Mouse (Mus musculus) embryonic facial prominence, embryonic 11.5 days (tissue): Measurements from ENCODE around the gene Rbm20. TPM values are rescaled to one million over a fixed set of nuclear protein-coding genes. Genes with fewer than 3 reads are reported as not detected.

Experiments used
- ATAC-seq: fragments of 200-750 bp; cut with Nextera tagmentation; replicated peaks from 2 replicates; pipeline ENCODE4 v1.8.0; 2017; ENCODE audit warnings: low read depth; ENCODE audit not compliant: insufficient number of reproducible peaks, low FRiP score, low TSS enrichment
- DNase-seq: peaks from one replicate; pipeline ENCODE4 v3.0.0-alpha.2; 2015; ENCODE audit warnings: low spot score
- H3K27ac ChIP-seq: fragments of 300-500 bp; sonication (generic); replicated peaks from 2 replicates; pipeline ENCODE4 v1.5.1; 2014; ENCODE audit warnings: mild to moderate bottlenecking, low read depth, low read length, control low read depth
- H3K27me3 ChIP-seq: fragments of 300-500 bp; sonication (generic); 2 replicates; pipeline ENCODE4 v1.6.1; 2014; ENCODE audit warnings: mild to moderate bottlenecking, low read length, moderate library complexity, mixed read lengths; ENCODE audit not compliant: control insufficient read depth, insufficient read depth
- H3K36me3 ChIP-seq: fragments of 300-500 bp; sonication (generic); replicated peaks from 2 replicates; pipeline ENCODE4 v1.6.1; 2014; ENCODE audit warnings: low read depth, mild to moderate bottlenecking, low read length, moderate library complexity, mixed read lengths; ENCODE audit not compliant: control insufficient read depth, insufficient read depth
- H3K4me1 ChIP-seq: fragments of 300-500 bp; sonication (generic); 2 replicates; pipeline ENCODE4 v1.6.1; 2014; ENCODE audit warnings: low read length, mixed read lengths; ENCODE audit not compliant: control insufficient read depth, insufficient read depth
- H3K4me2 ChIP-seq: fragments of 300-500 bp; sonication (generic); 2 replicates; pipeline ENCODE4 v1.6.1; 2014; ENCODE audit warnings: low read depth, mild to moderate bottlenecking, control low read depth, low read length, moderate library complexity
- H3K4me3 ChIP-seq: fragments of 300-500 bp; sonication (generic); 2 replicates; pipeline ENCODE4 v1.5.1; 2014; ENCODE audit warnings: low read depth, low read length, control low read depth
- H3K9ac ChIP-seq: fragments of 300-500 bp; sonication (generic); replicated peaks from 2 replicates; pipeline ENCODE4 v1.6.1; 2014; ENCODE audit warnings: mild to moderate bottlenecking, control low read depth, low read length
- H3K9me3 ChIP-seq: fragments of 300-500 bp; sonication (generic); replicated peaks from 2 replicates; pipeline ENCODE4 v1.6.1; 2016; ENCODE audit warnings: mild to moderate bottlenecking, low read length, inconsistent platforms, mixed read lengths; ENCODE audit not compliant: control insufficient read depth
- WGBS: fragments of 180-500 bp; shearing (Covaris S2); extraction: QIAGEN DNeasy Blood & Tissue Kit; methylation state at CpG from one replicate; pipeline ENCODE4 v1.1.7; 2014; 5-methylcytosine and 5-hydroxymethylcytosine counted together
- polyA plus RNA-seq: library from polyadenylated mRNA; unstranded; fragments of >200 nt; fragmentation: Nextera tagmentation; extraction: Ambion mirVana; gene quantifications from 2 replicates; pipeline ENCODE4 v1.2.1, GENCODE M21; 2014

Gene Rbm20
- polyA plus RNA-seq, 1 experiment from 2014 or later, result 1.1 TPM

DNA sequence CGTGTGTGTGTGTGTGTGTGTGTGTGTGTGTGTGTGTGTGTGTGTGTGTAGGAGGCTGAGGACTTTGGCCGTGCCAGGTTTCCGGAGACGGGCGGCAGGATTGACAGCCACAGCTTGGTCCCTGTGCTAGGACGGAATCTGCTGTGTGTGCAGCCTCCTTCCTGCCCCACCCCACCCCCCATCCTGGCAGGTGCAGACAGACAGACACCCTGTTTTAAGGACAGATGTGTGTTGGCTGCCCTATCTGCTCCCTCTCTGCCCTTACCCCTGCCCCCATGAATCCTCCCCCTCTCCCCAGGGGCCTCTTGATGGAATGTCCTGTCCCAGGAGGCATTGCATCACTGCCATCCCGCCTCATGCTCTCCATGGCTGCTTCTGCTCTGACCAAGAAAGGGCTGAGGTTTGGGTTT lies 77.3 kb downstream of the Rbm20 start:
- H3K9me3 ChIP-seq, result no peaks in the 10 kb centered on the region
- no peaks in the 10 kb centered on the region for H3K27me3 ChIP-seq
- H3K4me3 ChIP-seq, result no peak overlapping the region
- no peaks in the 10 kb centered on the region for H3K36me3 ChIP-seq
- no peaks in the 10 kb centered on the region for H3K4me1 ChIP-seq
- no peak overlapping the region for H3K9ac ChIP-seq
- no peak overlapping the region for H3K4me2 ChIP-seq
- no peak overlapping the region for H3K27ac ChIP-seq
- no peak for DNase-seq
- no peak for ATAC-seq
- 62% methylated on average over 7 of the region's 7 CpGs for WGBS

DNA sequence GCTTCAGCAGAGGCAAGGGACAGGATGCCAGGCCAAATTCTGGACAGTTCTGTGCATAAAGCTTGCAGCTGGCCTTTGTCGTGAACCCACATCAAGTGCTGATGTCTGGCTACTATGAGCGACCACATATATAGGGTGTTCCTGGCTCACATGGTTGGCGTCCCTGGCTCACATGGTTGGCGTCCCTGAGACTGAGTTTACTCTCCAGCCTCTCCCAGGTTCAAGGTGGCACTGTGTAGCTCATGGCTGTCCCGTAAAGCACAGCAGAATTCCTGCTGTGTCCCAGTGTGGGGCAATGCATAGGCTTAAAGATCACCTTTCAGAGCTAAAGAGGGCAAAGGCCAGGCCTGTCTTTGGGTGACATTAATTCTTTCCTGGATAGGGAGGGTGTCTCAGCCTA lies 78.2 kb downstream of the Rbm20 start:
- Histone ChIP-seq H3K4me3 (no peak overlapping the region), H3K27me3 (no peaks in the 10 kb centered on the region), H3K9me3 (no peaks in the 10 kb centered on the region), H3K36me3 (no peaks in the 10 kb centered on the region), H3K9ac (no peak overlapping the region), H3K4me1 (no peaks in the 10 kb centered on the region), H3K27ac (no peak overlapping the region), H3K4me2 (no peak overlapping the region)
- ATAC-seq (no peak), DNase-seq (no peak)
- 80% methylated on average over 5 of the region's 5 CpGs for WGBS

DNA sequence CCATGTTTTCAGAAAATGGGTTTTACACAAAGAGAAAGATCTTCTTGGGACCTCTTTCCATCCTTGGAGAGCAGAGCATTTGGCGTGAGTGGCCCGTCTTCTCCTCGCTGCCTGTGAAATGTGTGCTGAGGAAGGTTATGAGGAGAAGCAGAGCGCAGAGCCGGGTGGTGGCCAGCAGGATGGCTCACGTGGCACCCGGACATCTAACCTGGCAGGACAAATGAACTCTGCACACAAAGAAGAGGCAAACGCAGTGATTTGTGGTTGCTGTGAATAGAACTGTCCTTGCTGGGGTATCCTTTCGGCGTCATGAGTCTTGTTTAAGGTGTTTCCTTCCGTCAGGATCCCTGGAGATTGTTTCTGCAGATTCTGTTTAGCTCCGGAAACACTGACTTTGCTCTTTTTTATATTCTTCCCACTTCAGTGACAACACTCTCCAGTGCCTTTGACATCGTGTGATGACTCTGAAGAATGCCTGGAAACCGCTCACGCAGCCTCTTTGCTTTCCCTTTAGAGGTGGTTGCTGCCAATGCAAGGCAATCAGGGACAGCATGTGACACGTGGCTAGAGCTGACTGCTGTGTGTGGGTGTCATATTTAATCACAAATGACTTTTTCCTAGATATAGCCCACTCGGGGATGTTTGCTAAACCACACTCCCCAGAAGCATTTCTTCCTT lies 80.5 kb downstream of the Rbm20 start:
- Histone ChIP-seq H3K4me3 (no peak overlapping the region), H3K27me3 (no peaks in the 10 kb centered on the region), H3K9me3 (no peaks in the 10 kb centered on the region), H3K36me3 (no peaks in the 10 kb centered on the region), H3K27ac (no peak overlapping the region), H3K4me1 (no peaks in the 10 kb centered on the region), H3K9ac (no peak overlapping the region), H3K4me2 (no peak overlapping the region)
- 89% methylated on average over 17 of the region's 17 CpGs for WGBS
- DNase-seq, result no peak
- ATAC-seq, result no peak

DNA sequence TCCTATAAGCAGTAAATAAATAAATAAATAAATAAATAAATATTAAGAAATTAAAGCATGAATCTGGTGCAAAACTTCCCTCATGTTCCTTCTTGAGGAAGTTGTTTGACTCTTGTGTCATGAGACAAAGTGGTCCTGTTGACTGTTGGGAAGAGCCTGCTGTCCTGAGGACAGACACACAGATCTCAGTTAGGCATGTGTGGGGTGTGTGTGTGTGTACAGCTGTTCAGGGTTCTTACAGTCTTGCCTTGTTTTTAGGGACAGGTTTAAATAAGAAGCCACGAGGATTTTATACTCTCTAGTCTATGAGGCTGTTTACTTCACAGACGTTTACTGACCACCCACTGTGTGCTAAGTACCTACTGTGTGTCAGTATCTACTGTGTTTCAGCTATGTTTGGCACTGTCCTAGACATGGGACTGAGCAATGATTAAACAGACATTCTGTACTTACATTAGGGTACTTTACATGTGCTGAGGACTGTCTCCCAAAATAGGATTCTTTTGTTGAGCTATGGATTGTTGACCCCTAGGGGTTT lies 81.8 kb downstream of the Rbm20 start:
- ATAC-seq, result no peak
- 77% methylated on average over 2 of the region's 2 CpGs for WGBS
- Histone ChIP-seq H3K9me3 (no peaks in the 10 kb centered on the region), H3K27ac (no peak overlapping the region), H3K4me3 (no peak overlapping the region), H3K27me3 (no peaks in the 10 kb centered on the region), H3K36me3 (no peaks in the 10 kb centered on the region), H3K4me2 (no peak overlapping the region), H3K4me1 (no peaks in the 10 kb centered on the region), H3K9ac (no peak overlapping the region)
- DNase-seq, result no peak

DNA sequence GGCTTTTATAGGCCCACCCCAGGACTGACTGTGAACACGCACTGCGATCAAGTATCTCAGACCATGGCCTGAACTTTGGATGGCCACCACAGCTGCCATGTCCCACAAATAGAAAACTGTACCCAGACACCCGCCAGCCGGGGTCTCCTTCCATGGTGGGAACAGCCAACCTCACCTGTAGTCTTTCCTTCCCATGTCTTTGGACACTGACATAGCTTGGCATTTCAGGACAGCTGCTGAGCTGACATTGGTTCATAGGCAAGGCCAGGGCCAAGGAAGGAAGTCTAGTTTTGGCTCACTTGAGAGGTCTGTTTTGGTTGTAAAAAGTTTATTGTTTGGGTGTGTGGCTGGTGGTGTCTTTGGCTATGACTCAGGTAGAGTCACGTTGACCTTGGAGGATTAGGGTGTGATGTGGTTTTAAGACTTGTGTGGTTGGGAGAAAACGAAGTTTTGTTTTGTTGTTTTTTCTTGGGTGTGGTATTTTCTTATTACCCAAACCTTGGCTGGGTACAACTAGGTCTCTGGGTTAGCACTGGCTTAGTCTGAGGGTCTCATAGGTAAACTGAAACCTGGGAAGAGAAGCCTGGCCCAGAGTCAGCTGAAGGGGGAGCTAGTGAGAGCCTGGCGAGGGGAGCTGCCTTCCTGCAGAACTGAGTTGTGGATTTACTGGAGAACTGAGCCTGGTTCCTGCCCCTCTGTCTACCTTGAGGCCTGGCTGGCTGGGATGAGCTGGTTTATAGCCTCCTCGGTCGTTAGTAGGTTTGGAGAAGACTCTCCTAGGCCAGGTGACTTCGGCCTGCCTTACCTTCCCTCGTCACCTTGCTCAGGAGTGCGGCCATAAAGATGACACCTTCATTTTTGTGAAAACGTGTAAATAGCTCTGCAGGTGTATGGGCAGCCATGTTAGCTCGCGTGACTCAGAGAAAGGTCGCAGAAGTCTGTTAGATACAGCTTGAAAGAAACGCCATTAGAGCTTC lies 83.3 kb downstream of the Rbm20 start:
- H3K4me2 ChIP-seq, result no peak overlapping the region
- no peak overlapping the region for H3K9ac ChIP-seq
- ATAC-seq, result no peak
- 83% methylated on average over 17 of the region's 17 CpGs for WGBS
- no peaks in the 10 kb centered on the region for H3K36me3 ChIP-seq
- H3K4me1 ChIP-seq, result no peaks in the 10 kb centered on the region
- H3K27me3 ChIP-seq, result no peaks in the 10 kb centered on the region
- no peak overlapping the region for H3K27ac ChIP-seq
- H3K4me3 ChIP-seq, result no peak overlapping the region
- DNase-seq, result no peak
- H3K9me3 ChIP-seq, result no peaks in the 10 kb centered on the region

DNA sequence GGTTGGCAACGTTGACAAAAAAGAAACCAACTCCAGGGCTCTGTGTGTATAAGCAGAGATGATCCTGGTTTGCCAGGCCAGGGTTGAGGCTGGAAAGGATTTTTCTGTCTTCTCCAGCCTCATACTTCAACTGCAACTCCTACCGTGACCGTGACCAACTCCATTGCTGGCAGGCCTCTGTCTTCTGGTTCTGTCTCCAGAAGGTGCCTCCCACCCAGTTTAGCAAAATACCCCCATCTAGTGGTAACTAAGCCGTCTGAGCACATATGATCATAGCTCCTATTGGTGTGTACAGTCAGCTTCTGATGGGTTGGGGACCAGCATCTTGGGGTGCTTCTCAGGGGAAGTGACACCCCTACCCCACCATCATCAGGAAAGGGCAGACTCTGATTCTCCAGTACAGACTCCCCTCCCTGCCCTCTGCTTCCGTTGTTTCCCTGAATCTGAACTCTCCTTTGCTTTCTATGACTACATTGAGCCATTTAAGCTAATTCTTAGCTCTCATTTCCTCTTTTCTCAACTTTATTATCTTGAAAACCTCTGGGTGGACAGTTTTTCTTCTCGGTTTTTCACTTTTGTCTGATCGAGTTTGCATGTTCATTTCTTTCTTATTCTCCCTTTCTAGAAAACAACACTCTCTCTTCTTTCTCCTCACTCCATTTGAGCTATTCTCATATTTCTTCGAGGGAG lies 85.8 kb downstream of the Rbm20 start:
- 70% methylated on average over 8 of the region's 8 CpGs for WGBS
- DNase-seq, result peak; percentile 48
- H3K4me1 ChIP-seq, result no peaks in the 10 kb centered on the region

DNA sequence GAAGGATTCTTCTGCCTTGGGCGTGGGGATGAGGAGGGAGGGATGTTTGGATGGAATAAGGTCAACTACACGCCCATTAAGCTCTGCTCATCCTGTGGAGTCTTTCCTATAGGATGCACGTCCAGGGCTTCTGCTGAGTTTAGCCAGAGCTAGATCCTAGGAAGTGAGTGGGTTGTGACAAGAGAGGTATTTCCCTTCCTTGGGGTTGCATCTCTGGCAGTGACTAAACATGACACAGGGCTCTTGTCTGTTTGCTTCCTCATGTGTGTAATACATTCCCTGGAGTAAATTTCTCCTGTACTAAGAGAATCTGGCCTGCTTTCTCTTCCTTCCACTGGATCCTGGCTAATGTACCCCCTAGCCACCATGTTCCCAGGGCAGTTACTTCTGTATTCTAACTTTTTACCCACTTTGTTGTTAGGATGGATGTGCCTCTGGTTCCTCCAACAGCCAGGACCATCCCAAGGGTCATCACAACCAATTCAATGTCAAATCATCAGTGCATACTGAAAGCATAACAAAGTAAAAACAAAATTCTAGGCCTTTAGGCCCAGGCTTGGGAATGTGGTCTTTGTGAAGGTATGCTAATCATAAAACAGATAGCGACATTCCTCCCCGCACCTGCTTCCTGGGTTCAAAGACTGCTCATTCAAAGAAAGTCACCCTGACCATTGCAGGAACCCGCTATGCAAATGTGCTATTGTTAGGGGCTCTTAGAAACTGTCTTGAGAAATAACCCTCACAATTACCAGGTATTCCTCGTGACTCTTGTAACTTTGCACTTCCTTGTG lies 87.8 kb downstream of the Rbm20 start:
- no peaks in the 10 kb centered on the region for H3K36me3 ChIP-seq
- H3K4me2 ChIP-seq, result no peak overlapping the region
- no peak for DNase-seq
- 83% methylated on average over 6 of the region's 7 CpGs for WGBS
- H3K9ac ChIP-seq, result no peak overlapping the region
- no peak overlapping the region for H3K4me3 ChIP-seq
- H3K27me3 ChIP-seq, result no peaks in the 10 kb centered on the region
- no peaks in the 10 kb centered on the region for H3K9me3 ChIP-seq
- no peak for ATAC-seq
- no peak overlapping the region for H3K27ac ChIP-seq
- no peaks in the 10 kb centered on the region for H3K4me1 ChIP-seq

More for the DNA sequence above, 85.8 kb downstream of the Rbm20 start:
- ATAC-seq, result no peak
- Histone ChIP-seq H3K9ac (no peak overlapping the region), H3K9me3 (no peaks in the 10 kb centered on the region), H3K4me3 (no peak overlapping the region), H3K27me3 (no peaks in the 10 kb centered on the region), H3K27ac (no peak overlapping the region), H3K36me3 (no peaks in the 10 kb centered on the region), H3K4me2 (no peak overlapping the region)
